Mouse (Mus musculus): ENCODE results near the gene Nvl.

Nvl gene

GRCm38 (mm10) chr1:181069671-181070070 lies 74.3 kb downstream of the Nvl start:
- DNase-seq (ENCODE audit: low read depth, low spot score) = no peak

GRCm38 (mm10) chr1:181068344-181068743 lies 75.7 kb downstream of the Nvl start:
- DNase-seq (ENCODE audit: low read depth, low spot score) = no peak

- DNase-seq (ENCODE audit: low read depth, low spot score) = no peak
These were observed 79.4 kb downstream of the Nvl start for GRCm38 (mm10) chr1:181064648-181065047.

GRCm38 (mm10) chr1:181063991-181064390 lies 80.0 kb downstream of the Nvl start:
- DNase-seq (ENCODE audit: low read depth, low spot score) = no peak

- DNase-seq (ENCODE audit: low read depth, low spot score) = no peak
These were observed 82.1 kb downstream of the Nvl start for GRCm38 (mm10) chr1:181061784-181062485.

GRCm38 (mm10) chr1:181052898-181053297 lies 91.1 kb downstream of the Nvl start:
- no peak for DNase-seq (ENCODE audit: low read depth, low spot score)

GRCm38 (mm10) chr1:181050937-181051336 lies 93.1 kb downstream of the Nvl start, which contains the start of gene 9130409I23Rik:
TSS of gene 9130409I23Rik (plus strand) at chr1:181051237.
- DNase-seq (ENCODE audit: low read depth, low spot score) = no peak

- DNase-seq (ENCODE audit: low read depth, low spot score) = no peak
These were observed 94.6 kb downstream of the Nvl start for GRCm38 (mm10) chr1:181049328-181049842.

- DNase-seq (ENCODE audit: low read depth, low spot score) = no peak
These were observed 96.5 kb downstream of the Nvl start for GRCm38 (mm10) chr1:181047520-181047919.

GRCm38 (mm10) chr1:181039652-181040051 lies 104.4 kb downstream of the Nvl start:
- no peak for DNase-seq (ENCODE audit: low read depth, low spot score)

GRCm38 (mm10) chr1:181037623-181038022 lies 106.4 kb downstream of the Nvl start:
- no peak for DNase-seq (ENCODE audit: low read depth, low spot score)
